Mouse (Mus musculus) thymus, adult 2 months (tissue): Measurements from ENCODE around the gene BC049715.

Experiments
- CTCF ChIP-seq: fragments of 200-500 bp; IDR thresholded peaks from 2 replicates; pipeline ENCODE4 v1.5.1; 2012; ENCODE audit warnings: mild to moderate bottlenecking, control low read depth, low read length, moderate library complexity, borderline replicate concordance; ENCODE audit not compliant: control insufficient read depth, poor library complexity, insufficient read depth; ENCODE audit errors: extremely low read depth
- POLR2A ChIP-seq: fragments of 200-500 bp; IDR thresholded peaks from 2 replicates; pipeline ENCODE4 v1.6.1; 2012; ENCODE audit warnings: mild to moderate bottlenecking, low read length, control low read depth, moderate library complexity; ENCODE audit not compliant: control insufficient read depth, poor library complexity, insufficient read depth; ENCODE audit errors: extremely low read depth

- no peak for TF ChIP-seq CTCF
- no peak for TF ChIP-seq POLR2A
Measured at GRCm38 (mm10) chr6:136865360-136865759, 37.9 kb downstream of the BC049715 start.
